Mouse (Mus musculus): ENCODE results near the gene Olfr824. TPM values are rescaled to one million over a fixed set of nuclear protein-coding genes. Genes with fewer than 3 reads are reported as not detected.
A peak's percentile ranks its signal among the peaks of the same experiment; 100 is the strongest.
"Not testable (repeated sequence)": the region's sequence is repeated elsewhere in the genome, so short reads cannot be mapped to it uniquely, and the experiment has no call there.

Gene Olfr824
- not detected for polyA plus RNA-seq (2017; shearing (Covaris generic))

DNA sequence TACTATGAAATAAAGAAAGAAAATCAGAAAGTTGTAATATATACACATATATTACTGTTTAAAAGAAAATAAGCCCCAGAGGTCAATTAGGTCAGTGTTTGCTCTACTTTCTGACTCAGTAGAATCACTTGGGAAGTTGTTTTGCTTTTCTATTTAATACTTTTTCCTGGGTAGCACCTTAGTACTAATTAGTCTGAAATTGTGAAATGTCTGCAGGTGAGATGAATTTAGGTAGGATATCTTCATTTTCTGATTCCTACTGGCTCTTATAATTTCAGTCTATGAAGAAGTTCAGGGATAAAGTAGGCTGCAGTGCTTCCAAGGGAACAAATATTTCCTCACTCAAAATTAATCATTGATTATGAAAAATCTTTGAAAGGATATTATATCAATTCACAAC, at the start of gene Olfr824:
Gene Olfr824, minus strand, starts transcription at position 101 of the 400 bp plus-strand sequence.
- ATAC-seq, result not testable (repeated sequence)

- ATAC-seq, result no peak
Observed at GRCm38 (mm10) chr10:130166666-130167065, 36.9 kb upstream of the Olfr824 start, which contains the start of gene Olfr825. TSS of gene Olfr825 (minus strand) at chr10:130166766.

DNA sequence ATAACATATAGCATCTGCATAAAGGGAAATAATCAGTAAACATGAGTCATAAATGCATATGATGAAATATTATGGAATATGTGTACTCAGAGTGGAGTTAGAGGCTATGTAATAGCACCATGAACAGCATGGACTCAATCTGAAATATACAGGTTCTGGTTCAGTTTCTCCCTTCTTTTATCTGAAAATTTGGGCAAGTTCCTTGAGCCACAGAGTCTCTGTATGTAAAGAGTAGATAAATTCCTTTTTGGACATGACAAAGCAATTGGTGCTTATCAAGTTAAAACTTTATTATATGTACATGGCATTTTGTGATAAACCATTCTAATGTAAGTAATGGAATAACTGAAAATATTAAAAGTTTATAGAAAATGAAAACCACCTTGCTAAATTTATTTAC, 35.4 kb upstream of the Olfr824 start:
- no peak for ATAC-seq

DNA sequence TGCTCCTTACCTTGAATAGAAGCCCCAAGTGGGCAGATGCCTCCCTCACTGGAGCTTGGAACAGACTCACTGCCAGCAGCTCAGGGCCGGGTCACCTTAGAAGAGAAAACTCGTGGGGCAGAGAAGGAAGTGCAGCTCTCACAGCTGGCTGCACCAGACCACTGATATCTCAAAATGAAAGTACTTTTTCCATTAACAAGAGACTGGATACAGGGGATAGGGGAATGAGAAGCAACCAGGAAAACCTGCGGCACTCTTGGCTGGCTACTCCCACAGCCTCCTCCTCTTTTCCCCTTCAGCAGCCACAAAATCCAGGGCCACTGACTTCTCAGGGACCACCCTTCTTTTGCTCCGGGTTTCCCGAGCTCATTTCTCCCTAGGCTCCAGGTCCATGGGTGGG, 14.3 kb upstream of the Olfr824 start:
- no peak for ATAC-seq

DNA sequence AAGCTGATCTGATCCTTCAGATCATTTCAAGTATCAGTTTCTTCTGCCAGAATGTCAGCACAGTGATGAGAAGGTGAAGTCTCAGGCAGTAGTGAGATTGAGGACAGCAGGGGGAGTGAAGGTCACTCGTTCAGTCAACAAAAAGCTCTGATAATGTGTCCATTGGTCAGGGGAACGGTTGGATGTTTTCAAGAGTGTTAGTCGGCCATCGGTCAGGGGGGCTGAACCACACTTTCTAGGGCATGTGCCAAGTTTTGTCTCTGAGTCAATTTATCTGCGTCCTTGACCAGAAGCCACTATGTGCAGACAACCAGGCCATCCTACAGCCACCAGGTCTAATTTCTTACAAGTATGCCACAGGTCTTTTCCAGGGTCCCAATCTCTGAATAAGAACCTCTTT, 12.7 kb upstream of the Olfr824 start:
- not testable (repeated sequence) for ATAC-seq

GRCm38 (mm10) chr10:130134811-130135210, 5.0 kb upstream of the Olfr824 start:
- ATAC-seq, result no peak

DNA sequence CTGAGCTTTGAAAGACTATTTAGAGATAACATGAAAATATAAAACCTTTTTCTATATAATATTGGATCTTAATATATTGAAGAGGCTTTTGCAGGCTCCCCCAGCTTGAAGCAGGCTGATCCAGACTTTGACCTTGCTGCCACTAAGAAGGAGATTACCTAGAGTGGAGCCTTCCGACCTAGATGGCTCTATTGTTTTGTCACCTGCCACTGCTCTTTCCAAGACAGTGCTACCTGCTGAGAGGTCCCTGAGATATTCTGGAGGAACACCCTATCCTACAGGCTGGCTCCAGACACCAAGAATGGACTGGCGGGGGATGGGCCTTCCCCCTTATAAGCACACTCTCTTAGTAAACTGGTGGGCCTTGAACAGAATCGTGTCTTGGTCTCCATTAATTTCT, 13.8 kb downstream of the Olfr824 start:
- ATAC-seq, result not testable (repeated sequence)

DNA sequence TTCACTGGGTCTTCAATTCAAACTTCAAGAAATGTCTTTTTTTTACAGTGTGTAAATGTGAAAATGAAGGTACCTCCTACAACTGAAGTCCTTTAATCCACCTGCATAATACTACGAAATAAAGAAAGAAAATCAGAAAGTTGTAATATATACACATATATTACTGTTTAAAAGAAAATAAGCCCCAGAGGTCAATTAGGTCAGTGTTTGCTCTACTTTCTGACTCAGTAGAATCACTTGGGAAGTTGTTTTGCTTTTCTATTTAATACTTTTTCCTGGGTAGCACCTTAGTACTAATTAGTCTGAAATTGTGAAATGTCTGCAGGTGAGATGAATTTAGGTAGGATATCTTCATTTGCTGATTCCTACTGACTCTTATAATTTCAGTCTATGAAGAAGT, 14.5 kb downstream of the Olfr824 start, which contains the start of gene Olfr823:
Gene Olfr823, minus strand, starts transcription at position 101 of the 400 bp plus-strand sequence.
- ATAC-seq, result not testable (repeated sequence)

DNA sequence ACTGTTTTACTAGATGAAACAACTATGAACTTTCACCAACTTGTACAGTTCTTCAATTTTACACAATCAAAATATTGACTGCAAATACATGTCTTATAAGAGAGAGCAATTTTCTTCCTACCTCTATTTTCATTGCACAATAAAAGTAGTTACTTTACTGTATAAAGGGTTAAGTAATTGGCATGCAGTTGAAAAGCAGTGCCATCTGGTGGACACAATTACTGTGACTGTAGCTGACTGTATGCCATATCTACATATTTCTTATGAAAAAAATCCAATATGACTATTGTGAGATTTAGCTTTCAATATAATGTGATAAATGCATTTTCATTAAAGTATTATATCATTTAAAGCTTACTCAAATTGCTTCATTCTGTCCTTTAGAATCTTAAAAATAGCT, 33.7 kb downstream of the Olfr824 start:
- no peak for ATAC-seq

DNA sequence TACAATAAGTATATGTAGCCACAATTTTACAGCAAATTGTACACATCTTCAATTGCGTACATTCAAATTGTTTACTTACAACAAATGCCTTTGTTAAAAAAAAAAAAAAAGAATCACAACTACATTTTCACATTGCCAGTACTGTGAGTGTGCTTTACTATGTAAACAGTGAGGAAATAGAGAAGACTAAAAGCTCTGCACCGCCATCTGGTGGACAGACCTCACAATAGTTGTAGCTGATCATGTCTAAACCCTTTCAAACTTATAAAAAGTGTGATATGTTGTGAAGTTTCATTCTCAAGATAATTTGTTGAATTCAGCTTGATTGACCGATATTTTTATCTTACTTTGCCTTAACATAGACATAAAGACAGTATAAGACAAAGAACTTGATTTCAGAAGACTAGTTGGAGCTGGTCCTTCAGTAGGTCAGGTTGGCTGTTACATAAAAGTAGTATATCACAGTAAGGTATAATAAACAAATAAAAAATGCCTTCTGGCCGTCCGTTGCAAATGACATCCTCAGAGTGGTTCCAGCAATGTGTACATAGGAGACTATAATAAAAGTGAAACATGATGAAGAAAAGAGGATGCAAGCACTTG, 36.9 kb downstream of the Olfr824 start:
- ATAC-seq, result peak; percentile 52

Other genes starting within 250 kb of the Olfr824 start
- not detected for gene Olfr815, start 224.1 kb downstream of the Olfr824 start, polyA plus RNA-seq (2017; shearing (Covaris generic))
- under 1 TPM in 1 of 2 experiments, not detected in 1; 0.25 TPM for gene Olfr816, start 214.4 kb downstream of the Olfr824 start, polyA plus RNA-seq (2017; shearing (Covaris generic))
- gene Olfr818, start 180.9 kb downstream of the Olfr824 start, polyA plus RNA-seq (2017; shearing (Covaris generic)), result not detected
- gene Olfr819, start 162.7 kb downstream of the Olfr824 start, polyA plus RNA-seq (2017; shearing (Covaris generic)), result not detected
- not detected for gene Olfr247, start 153.9 kb downstream of the Olfr824 start, polyA plus RNA-seq (2017; shearing (Covaris generic))
- gene Gm10310, start 144.9 kb downstream of the Olfr824 start, polyA plus RNA-seq (2017; shearing (Covaris generic)), result not detected
- not detected for gene Olfr820, start 117.4 kb downstream of the Olfr824 start, polyA plus RNA-seq (2017; shearing (Covaris generic))
- not detected for gene Olfr821, start 99.7 kb downstream of the Olfr824 start, polyA plus RNA-seq (2017; shearing (Covaris generic))
- gene Olfr822, start 58.8 kb downstream of the Olfr824 start, polyA plus RNA-seq (2017; shearing (Covaris generic)), result under 1 TPM in 1 of 2 experiments, not detected in 1; 0.33 TPM
- gene Olfr823, start 14.6 kb downstream of the Olfr824 start, polyA plus RNA-seq (2017; shearing (Covaris generic)), result not detected
- not detected for gene Olfr825, start 36.8 kb upstream of the Olfr824 start, polyA plus RNA-seq (2017; shearing (Covaris generic))
- under 1 TPM in 1 of 2 experiments, not detected in 1; 0.12 TPM for gene Olfr826, start 54.2 kb upstream of the Olfr824 start, polyA plus RNA-seq (2017; shearing (Covaris generic))
- not detected for gene Olfr827, start 84.4 kb upstream of the Olfr824 start, polyA plus RNA-seq (2017; shearing (Covaris generic))
- under 1 TPM in 1 of 2 experiments, not detected in 1; 0.14 TPM for gene Neurod4, start 150.2 kb upstream of the Olfr824 start, polyA plus RNA-seq (2017; shearing (Covaris generic))
- 100 to 1,000 TPM; 277 to 337 TPM for gene Tespa1, start 192.9 kb upstream of the Olfr824 start, polyA plus RNA-seq (2017; shearing (Covaris generic))